25 mouse cellular contexts compared by ENCODE assay signal in the genomic region with DNA sequence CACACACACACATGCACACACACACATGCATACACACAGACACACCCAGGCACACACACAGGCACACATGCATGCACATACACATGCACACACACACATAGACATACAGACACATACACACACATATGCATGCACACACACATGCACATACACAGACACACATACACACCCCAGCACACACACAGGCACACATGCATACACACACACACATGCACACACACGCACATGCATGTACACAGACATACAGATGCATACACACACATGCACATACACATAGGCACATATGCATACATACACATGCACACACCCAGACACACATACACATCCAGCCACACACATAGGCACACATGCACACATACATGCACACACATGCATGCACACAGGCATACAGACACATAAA.
"Had no signal": no experiment of that assay in that cellular context is flagged by ENCODE, and none has a peak within 500 bp of the region (broad histone marks: within the 10 kb centered on the region; RNA-seq: fewer than 3 reads in every experiment).

No protein-coding gene starts in this region.

- H3K27me3 ChIP-seq: heart, embryonic 13.5 days; heart, embryonic 15.5 days; hindbrain, embryonic 13.5 days; hindbrain, embryonic 15.5 days; kidney, embryonic 15.5 days; limb, embryonic 12.5 days; liver, embryonic 12.5 days had no signal

- H3K4me3 ChIP-seq: heart, adult 2 months; heart, embryonic 13.5 days; heart, embryonic 15.5 days; hindbrain, embryonic 13.5 days; hindbrain, embryonic 15.5 days; kidney, embryonic 15.5 days; limb, embryonic 12.5 days; liver, embryonic 12.5 days had no signal

- ATAC-seq: hindbrain, postnatal 0 days; intestine, embryonic 16.5 days; liver, embryonic 12.5 days had no signal

- H3K9ac ChIP-seq: heart, embryonic 13.5 days; heart, embryonic 15.5 days; hindbrain, embryonic 13.5 days; hindbrain, embryonic 15.5 days; kidney, embryonic 15.5 days; limb, embryonic 12.5 days; liver, embryonic 12.5 days; liver, embryonic 14.5 days had no signal

- H3K4me2 ChIP-seq: heart, embryonic 11.5 days; heart, embryonic 13.5 days; heart, embryonic 15.5 days; hindbrain, embryonic 13.5 days; hindbrain, embryonic 15.5 days; kidney, embryonic 15.5 days; limb, embryonic 12.5 days; liver, embryonic 12.5 days had no signal

- H3K27ac ChIP-seq: heart, adult 2 months; heart, embryonic 13.5 days; heart, embryonic 15.5 days; hindbrain, embryonic 13.5 days; hindbrain, embryonic 15.5 days; hindbrain, postnatal 0 days; kidney, embryonic 15.5 days; kidney, postnatal 0 days; limb, embryonic 12.5 days; liver, embryonic 12.5 days; liver, embryonic 14.5 days had no signal

- H3K4me1 ChIP-seq: hindbrain, embryonic 13.5 days; hindbrain, embryonic 15.5 days; kidney, embryonic 15.5 days; limb, embryonic 12.5 days had no signal

- DNase-seq: gastrocnemius, postnatal 14 days; gastrocnemius, postnatal 36 days; heart, adult 2 months; heart, postnatal 14 days; heart, postnatal 36 days; kidney, adult 11 months; kidney, adult 2 months; kidney, adult 9 months; kidney, postnatal 14 days; kidney, postnatal 36 days; layer of hippocampus, adult 9-11 months; layer of hippocampus, postnatal 36 days; left cerebral cortex, postnatal 4 days had no signal

- H3K9me3 ChIP-seq: heart, embryonic 13.5 days; heart, embryonic 15.5 days; hindbrain, embryonic 13.5 days; kidney, embryonic 15.5 days; liver, embryonic 12.5 days had no signal
